Mouse (Mus musculus) kidney, adult 2 months (tissue): ENCODE measurements around the gene Eddm3b. TPM values are rescaled to one million over a fixed set of nuclear protein-coding genes. Genes with fewer than 3 reads are reported as not detected.

Experiments
- DNase-seq: peaks from one replicate; pipeline ENCODE4 v3.0.0; 2021
- H3K27ac ChIP-seq: fragments of 200-500 bp; 2 replicates; pipeline ENCODE4 v1.5.1; 2012; ENCODE audit warnings: low read depth, low read length, control low read depth, inconsistent platforms; ENCODE audit not compliant: insufficient read depth
- H3K27me3 ChIP-seq: fragments of 200-500 bp; replicated peaks from 2 replicates; pipeline ENCODE4 v1.6.1; 2012; ENCODE audit warnings: mild to moderate bottlenecking, moderate library complexity, low read length, inconsistent platforms; ENCODE audit not compliant: control insufficient read depth, insufficient read depth
- H3K36me3 ChIP-seq: fragments of 200-500 bp; 2 replicates; pipeline ENCODE4 v1.6.1; 2012; ENCODE audit warnings: mild to moderate bottlenecking, moderate library complexity, low read length, inconsistent platforms; ENCODE audit not compliant: control insufficient read depth, insufficient read depth
- H3K4me1 ChIP-seq: fragments of 200-500 bp; 2 replicates; pipeline ENCODE4 v1.6.1; 2011; ENCODE audit warnings: low read length; ENCODE audit not compliant: control insufficient read depth, insufficient read depth
- H3K4me3 ChIP-seq: fragments of 200-500 bp; 2 replicates; pipeline ENCODE4 v1.5.1; 2011; ENCODE audit warnings: mild to moderate bottlenecking, low read depth, low read length, control low read depth; ENCODE audit not compliant: insufficient read depth
- CTCF ChIP-seq: fragments of 200-500 bp; conservative IDR thresholded peaks from 2 replicates; pipeline ENCODE4 v1.5.1; 2011; ENCODE audit warnings: low read depth, mild to moderate bottlenecking, control low read depth, low read length, moderate library complexity, mixed read lengths; ENCODE audit not compliant: insufficient read depth, insufficient read length
- POLR2A ChIP-seq: fragments of 200-500 bp; IDR thresholded peaks from one replicate; pipeline ENCODE4 v1.6.1; 2011; ENCODE audit warnings: low read depth, low read length, control low read depth
- WGBS: fragments of 180-500 bp; shearing (Covaris S2); methylation state at CpG from one replicate; pipeline ENCODE4 v1.1.7; 2018; 5-methylcytosine and 5-hydroxymethylcytosine counted together
- polyA plus RNA-seq: library from polyadenylated mRNA; depleted of rRNA; stranded (reverse); fragments of >200 nt; gene quantifications from 2 replicates; pipeline ENCODE4 v1.2.3, GENCODE M21; 2012; rRNA removed

The Eddm3b gene
- polyA plus RNA-seq, 1 experiment = 0.42 TPM

DNA sequence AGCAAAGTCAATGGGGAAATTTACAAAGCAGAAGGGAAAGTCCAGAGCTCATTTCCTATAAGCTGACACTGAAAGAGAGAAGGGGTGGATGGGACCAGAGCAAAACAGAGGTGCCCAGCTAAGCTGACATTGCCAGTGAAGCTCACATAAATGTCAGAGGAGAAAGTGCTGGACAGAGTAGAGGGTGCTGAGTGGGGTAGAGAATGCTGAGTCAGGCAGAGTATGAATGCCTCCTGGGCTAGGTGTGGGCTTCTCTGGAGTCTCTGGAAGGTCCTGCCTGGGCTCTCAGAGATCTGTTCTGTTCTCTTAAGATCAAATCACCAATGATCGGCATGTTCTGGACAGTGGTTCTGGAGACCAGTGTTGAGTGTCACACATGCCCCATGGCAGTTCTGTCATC lies 51.2 kb downstream of the Eddm3b start:
- Histone ChIP-seq H3K27ac (no peak overlapping the region), H3K4me3 (no peak overlapping the region), H3K4me1 (no peaks in the 10 kb centered on the region), H3K27me3 (no peaks in the 10 kb centered on the region), H3K36me3 (no peaks in the 10 kb centered on the region)
- TF ChIP-seq POLR2A = no peak
- TF ChIP-seq CTCF = no peak
- WGBS = 97% methylated on average over 1 of the region's 1 CpGs
- no peak for DNase-seq

DNA sequence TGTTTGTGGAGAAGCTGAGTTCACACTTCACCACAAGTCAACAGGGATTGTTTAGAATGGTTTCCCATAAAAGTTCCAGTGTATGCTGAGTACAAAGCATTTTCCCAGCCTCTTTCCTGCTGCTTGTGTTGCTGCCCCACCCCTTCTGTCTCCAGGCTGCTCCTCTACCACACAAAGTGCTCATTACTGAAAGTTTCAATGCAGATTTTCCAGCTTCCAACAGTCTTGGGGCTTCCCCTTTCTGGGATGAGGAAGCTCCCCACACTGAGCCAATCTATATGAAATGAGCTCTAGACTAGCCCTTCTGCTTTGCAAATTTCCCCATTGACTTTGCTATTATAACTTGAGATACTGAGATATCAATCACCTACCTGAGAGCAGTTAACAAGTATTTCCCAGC lies 51.8 kb downstream of the Eddm3b start:
- Histone ChIP-seq H3K4me1 (no peaks in the 10 kb centered on the region), H3K36me3 (no peaks in the 10 kb centered on the region), H3K27ac (no peak overlapping the region), H3K27me3 (no peaks in the 10 kb centered on the region), H3K4me3 (no peak overlapping the region)
- no peak for TF ChIP-seq POLR2A
- TF ChIP-seq CTCF = no peak
- no peak for DNase-seq

Other genes starting within 250 kb of the Eddm3b start
- gene Tep1, start 243.9 kb upstream of the Eddm3b start, polyA plus RNA-seq = 17.6 and 18.8 TPM in 2 replicates
- gene Klhl33, start 216.9 kb upstream of the Eddm3b start, polyA plus RNA-seq = 0.34 and 1.2 TPM in 2 replicates
- gene Osgep, start 189.5 kb upstream of the Eddm3b start, polyA plus RNA-seq = 54.6 and 77.8 TPM in 2 replicates
- 24.0 and 31.3 TPM in 2 replicates for gene Apex1, start 189.5 kb upstream of the Eddm3b start, polyA plus RNA-seq
- 68.1 and 79.3 TPM in 2 replicates for gene Pip4p1, start 183.6 kb upstream of the Eddm3b start, polyA plus RNA-seq
- gene Pnp, start 183.3 kb upstream of the Eddm3b start, polyA plus RNA-seq = 79.2 and 91.3 TPM in 2 replicates
- gene Gm49342, start 169.9 kb upstream of the Eddm3b start, polyA plus RNA-seq = 42.3 and 52.8 TPM in 2 replicates
- 0.54 and 0.56 TPM in 2 replicates for gene Pnp2, start 158.4 kb upstream of the Eddm3b start, polyA plus RNA-seq
- not detected in 2 replicates for gene Rnase10, start 106.7 kb upstream of the Eddm3b start, polyA plus RNA-seq
- gene Rnase9, start 72.6 kb upstream of the Eddm3b start, polyA plus RNA-seq = not detected in 2 replicates
- gene Rnase11, start 64.3 kb upstream of the Eddm3b start, polyA plus RNA-seq = not detected in 2 replicates
- gene Rnase12, start 56.8 kb upstream of the Eddm3b start, polyA plus RNA-seq = not detected in 2 replicates
- gene Olfr750, start 40.0 kb upstream of the Eddm3b start, polyA plus RNA-seq = not detected in 2 replicates
- 35.1 and 41.2 TPM in 2 replicates for gene Rnase4, start 23.3 kb upstream of the Eddm3b start, polyA plus RNA-seq
- 4.7 and 5.1 TPM in 2 replicates for gene Ang, start 23.3 kb upstream of the Eddm3b start, polyA plus RNA-seq
- 3.4 and 8.5 TPM in 2 replicates for gene Rnase6, start 9.5 kb downstream of the Eddm3b start, polyA plus RNA-seq
- gene Rnase1, start 32.4 kb downstream of the Eddm3b start, polyA plus RNA-seq = 0.25 and 0.39 TPM in 2 replicates
- gene Rnase2b, start 47.8 kb downstream of the Eddm3b start, polyA plus RNA-seq = not detected in 2 replicates
- gene Ang2, start 84.7 kb downstream of the Eddm3b start, polyA plus RNA-seq = not detected in 2 replicates
- not detected in 2 replicates for gene Ear14, start 89.0 kb downstream of the Eddm3b start, polyA plus RNA-seq
- gene Rnase2a, start 141.7 kb downstream of the Eddm3b start, polyA plus RNA-seq = not detected in 2 replicates
- not detected in 2 replicates for gene Gm7247, start 247.3 kb downstream of the Eddm3b start, polyA plus RNA-seq